Mouse (Mus musculus) large intestine, adult 2 months (tissue): ENCODE measurements around the gene Khdc3. TPM values are rescaled to one million over a fixed set of nuclear protein-coding genes. Genes with fewer than 3 reads are reported as not detected.

ENCODE experiments used
- polyA plus RNA-seq: library from polyadenylated mRNA; depleted of rRNA; stranded (reverse); fragments of >200 nt; gene quantifications from 2 replicates; pipeline ENCODE4 v1.2.3, GENCODE M21; 2012; rRNA removed

Gene Khdc3
- polyA plus RNA-seq, 1 experiment: 0.10 TPM

Other genes with a start within 250 kb of the Khdc3 start
- gene Pygo1, start 176.2 kb upstream of the Khdc3 start, polyA plus RNA-seq: 0.23 and 0.24 TPM in 2 replicates
- 0.08 and 0.12 TPM in 2 replicates for gene Dyx1c1, start 143.1 kb upstream of the Khdc3 start, polyA plus RNA-seq
- not detected in 2 replicates for gene Gm44503, start 143.0 kb upstream of the Khdc3 start, polyA plus RNA-seq
- 5.7 and 7.2 TPM in 2 replicates for gene Ccpg1os, start 116.5 kb upstream of the Khdc3 start, polyA plus RNA-seq
- gene Ccpg1, start 116.4 kb upstream of the Khdc3 start, polyA plus RNA-seq: 5.8 and 6.6 TPM in 2 replicates
- gene Pigb, start 61.5 kb upstream of the Khdc3 start, polyA plus RNA-seq: 5.8 and 8.9 TPM in 2 replicates
- gene Rab27a, start 57.0 kb upstream of the Khdc3 start, polyA plus RNA-seq: 9.4 TPM in 2 replicates
- not detected in 2 replicates for gene Gm20509, start 634 bp downstream of the Khdc3 start, polyA plus RNA-seq
- gene Rsl24d1, start 11.6 kb downstream of the Khdc3 start, polyA plus RNA-seq: 16.6 and 20.9 TPM in 2 replicates